Comparison of ENCODE assay signal across 23 mouse cellular contexts in genomic region chr5:89450798-89451197, GRCm38 (mm10). TPM values are rescaled to one million over a fixed set of nuclear protein-coding genes. Genes with fewer than 3 reads are reported as not detected.
"Had no signal": no experiment of that assay in that cellular context is flagged by ENCODE, and none has a peak within 500 bp of the region (broad histone marks: within the 10 kb centered on the region; RNA-seq: fewer than 3 reads in every experiment).

No protein-coding gene starts in this region.

- H3K27me3 ChIP-seq: limb, embryonic 15.5 days; liver, embryonic 13.5 days; liver, embryonic 15.5 days; lung, embryonic 15.5 days; midbrain, embryonic 12.5 days; neural tube, embryonic 13.5 days; neural tube, embryonic 15.5 days had no signal

- ATAC-seq: midbrain, embryonic 16.5 days had no signal

- H3K36me3 ChIP-seq: limb, embryonic 15.5 days; liver, embryonic 13.5 days; liver, embryonic 15.5 days; lung, embryonic 15.5 days; midbrain, embryonic 10.5 days; midbrain, embryonic 12.5 days; neural tube, embryonic 13.5 days; neural tube, embryonic 15.5 days had no signal

- DNase-seq: liver, embryonic 13.5 days; midbrain, embryonic 14.5 days; retina, postnatal 1 day; right cerebral cortex, adult 18-20 months; right cerebral cortex, postnatal 25 days; right cerebral cortex, postnatal 4 days; spleen, adult 18-20 months; thymus, adult 18-20 months; thymus, postnatal 14 days; thymus, postnatal 36 days had no signal

- H3K9ac ChIP-seq: limb, embryonic 15.5 days; liver, embryonic 13.5 days; liver, embryonic 15.5 days; lung, embryonic 15.5 days; midbrain, embryonic 12.5 days; neural tube, embryonic 13.5 days; neural tube, embryonic 15.5 days had no signal

- H3K4me2 ChIP-seq: limb, embryonic 15.5 days; liver, embryonic 13.5 days; liver, embryonic 15.5 days; lung, embryonic 15.5 days; midbrain, embryonic 12.5 days; neural tube, embryonic 13.5 days; neural tube, embryonic 15.5 days had no signal

- H3K4me1 ChIP-seq: limb, embryonic 15.5 days; liver, embryonic 13.5 days; liver, embryonic 15.5 days; lung, embryonic 15.5 days; midbrain, embryonic 10.5 days; midbrain, embryonic 12.5 days; neural tube, embryonic 13.5 days; neural tube, embryonic 15.5 days had no signal

- H3K9me3 ChIP-seq: limb, embryonic 15.5 days; liver, embryonic 13.5 days; liver, embryonic 15.5 days; lung, embryonic 15.5 days; midbrain, embryonic 10.5 days; midbrain, embryonic 12.5 days; neural tube, embryonic 13.5 days; neural tube, embryonic 15.5 days had no signal

- H3K27ac ChIP-seq: limb, embryonic 15.5 days; liver, embryonic 13.5 days; liver, embryonic 15.5 days; lung, embryonic 15.5 days; midbrain, embryonic 10.5 days; midbrain, embryonic 12.5 days; neural tube, embryonic 13.5 days; neural tube, embryonic 15.5 days had no signal

- H3K4me3 ChIP-seq: limb, embryonic 15.5 days; liver, embryonic 13.5 days; liver, embryonic 15.5 days; lung, embryonic 15.5 days; midbrain, embryonic 10.5 days; midbrain, embryonic 12.5 days; myocyte; neural tube, embryonic 13.5 days; neural tube, embryonic 15.5 days had no signal

RNA-seq across cellular contexts. Expression of gene Gc, which starts 6.9 kb away (rescaled TPM):
- total RNA-seq: megakaryocyte, adult 5-6 weeks; megakaryocyte-erythroid progenitor cell, adult 5-6 weeks had no signal
- polyA plus RNA-seq: midbrain, embryonic 10.5 days; midbrain, embryonic 12.5 days; midbrain, embryonic 14.5 days; myocyte; neural tube, embryonic 11.5 days; neural tube, embryonic 15.5 days; small intestine, adult 2 months had no signal
